Mouse (Mus musculus): Measurements from ENCODE around the gene Gm38394. TPM values are rescaled to one million over a fixed set of nuclear protein-coding genes. Genes with fewer than 3 reads are reported as not detected.
A peak's percentile ranks its signal among the peaks of the same experiment; 100 is the strongest.
"Not testable (repeated sequence)": the region's sequence is repeated elsewhere in the genome, so short reads cannot be mapped to it uniquely, and the experiment has no call there.

Gene Gm38394
- total and polyA plus RNA-seq, 3 experiments = 2.7 to 8.2 (median 4.7) TPM

DNA sequence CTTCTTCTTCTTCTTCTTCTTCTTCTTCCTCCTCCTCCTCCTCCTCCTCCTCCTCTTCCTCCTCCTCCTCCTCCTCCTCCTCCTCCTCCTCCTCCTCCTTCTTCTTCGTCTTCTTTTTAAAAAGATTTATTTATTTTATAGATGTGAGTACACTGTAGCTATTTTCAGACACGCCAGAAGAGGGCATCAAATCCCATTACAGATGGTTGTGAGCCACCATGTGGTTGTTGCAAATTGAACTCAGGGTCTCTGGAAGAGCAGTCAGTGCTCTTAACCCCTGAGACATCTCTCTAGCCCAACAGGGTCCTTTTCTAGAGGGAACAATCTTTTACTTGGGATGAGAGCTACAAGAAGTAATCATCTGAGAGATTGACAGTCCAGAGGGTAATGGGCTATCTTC lies 40.7 kb upstream of the Gm38394 start:
- DNase-seq (ENCODE audit: extremely low read depth); H3K9ac ChIP-seq (ENCODE audit: insufficient read depth, low read depth); dilution Hi-C loops (cut with MboI; ENCODE audit: extremely low pct_ligation_motif_present, extremely low pct_unique_long_range_greater_than_20kb, low sequenced_read_pairs); in situ Hi-C loops (cut with MboI; ENCODE audit: low pct_ligation_motif_present, low pct_unique_long_range_greater_than_20kb, low sequenced_read_pairs); H3K4me3 ChIP-seq (replicated peaks in 1 of 3; ENCODE audit: low read depth in 2 of 3, low read length in 2 of 3, poor library complexity in 1 of 3); H3K79me2 ChIP-seq (replicated peaks; ENCODE audit: control insufficient read depth, extremely low read depth, insufficient read depth, poor library complexity, severe bottlenecking); H3K9me3 ChIP-seq (replicated peaks; ENCODE audit: low read length); H3K4me2 ChIP-seq (ENCODE audit: insufficient read depth, low read depth, poor library complexity, severe bottlenecking); H3K27me3 ChIP-seq (replicated peaks); H3K27ac ChIP-seq (ENCODE audit: insufficient read depth, low read depth): not testable (repeated sequence)
- H3K4me1 ChIP-seq (ENCODE audit: control insufficient read depth in 1 of 2, insufficient read depth in 2 of 2) = peaks cover 6 to 30% of the 10 kb centered on the region in 2 experiments
- peaks cover 6 to 37% of the 10 kb centered on the region in 2 experiments for H3K36me3 ChIP-seq (replicated peaks in 1 of 2; ENCODE audit: control insufficient read depth in 1 of 2, insufficient read depth in 1 of 2, low read length in 1 of 2)
- TF ChIP-seq MYC (IDR thresholded peaks at IDR 0.05; ENCODE audit: low read depth, low read length) = peak; percentile 71; the same call in 1 of the 2 replicates
- TF ChIP-seq SMC3 (IDR thresholded peaks at IDR 0.05; ENCODE audit: low read depth, low read length) = peak; percentile 62
- peak; percentile 41 for TF ChIP-seq RAD21 (IDR thresholded peaks at IDR 0.05; ENCODE audit: low read depth, low read length)
- 0 out of 2 replicates have a peak, but pooled peaks have one; percentile 16 for TF ChIP-seq MEF2A (IDR thresholded peaks at IDR 0.05; ENCODE audit: borderline replicate concordance, low read depth, low read length)
- peak in 1 of 2 experiments; percentile 72; a peak in 2 of 4 replicates for TF ChIP-seq CTCF (conservative IDR thresholded peaks at IDR 0.05 in 1 of 2, IDR thresholded peaks at IDR 0.05 in 1 of 2; ENCODE audit: low read depth in 2 of 2, low read length in 2 of 2)

GRCm38 (mm10) chr1:133697935-133698620 lies 37.0 kb upstream of the Gm38394 start:
- DNase-seq (ENCODE audit: extremely low read depth) = no peak
- Histone ChIP-seq H3K27ac (ENCODE audit: insufficient read depth, low read depth) (peak overlapping the region; percentile 60), H3K4me3 (replicated peaks in 1 of 3; ENCODE audit: low read depth in 2 of 3, low read length in 2 of 3, poor library complexity in 1 of 3) (no peak overlapping the region), H3K36me3 (replicated peaks in 1 of 2; ENCODE audit: control insufficient read depth in 1 of 2, insufficient read depth in 1 of 2, low read length in 1 of 2) (peaks cover 0 to 11% of the 10 kb centered on the region in 2 experiments), H3K9me3 (replicated peaks; ENCODE audit: low read length) (no peaks in the 10 kb centered on the region), H3K4me1 (ENCODE audit: control insufficient read depth in 1 of 2, insufficient read depth in 2 of 2) (peaks cover 18 to 67% of the 10 kb centered on the region in 2 experiments), H3K4me2 (ENCODE audit: insufficient read depth, low read depth, poor library complexity, severe bottlenecking) (0 out of 2 replicates have a peak overlapping the region, but pooled peaks have one; percentile 18), H3K79me2 (replicated peaks; ENCODE audit: control insufficient read depth, extremely low read depth, insufficient read depth, poor library complexity, severe bottlenecking) (no peaks in the 10 kb centered on the region), H3K27me3 (replicated peaks) (no peaks in the 10 kb centered on the region), H3K9ac (ENCODE audit: insufficient read depth, low read depth) (no peak overlapping the region)
- TF ChIP-seq TBP (conservative IDR thresholded peaks at IDR 0.05; ENCODE audit: low read depth, low read length) = no peak
- peak; percentile 82 for TF ChIP-seq ZNF384 (IDR thresholded peaks at IDR 0.05; ENCODE audit: low read depth, low read length)
- peak; percentile 71; the same call in 1 of the 2 replicates for TF ChIP-seq ETS1 (conservative IDR thresholded peaks at IDR 0.05; ENCODE audit: low read depth, low read length)
- no peak for TF ChIP-seq ZC3H11A (IDR thresholded peaks at IDR 0.05; ENCODE audit: low read depth, low read length)
- TF ChIP-seq BHLHE40 (IDR thresholded peaks at IDR 0.05; ENCODE audit: low read depth, low read length) = 0 out of 2 replicates have a peak, but pooled peaks have one; percentile 12
- TF ChIP-seq EP300 (IDR thresholded peaks at IDR 0.05; ENCODE audit: low read length) = peak; percentile 67; the same call in 1 of the 2 replicates
- peak; percentile 80 for TF ChIP-seq TCF12 (IDR thresholded peaks at IDR 0.05; ENCODE audit: low read depth, low read length)
- peak; percentile 87; the same call in 1 of the 2 replicates for TF ChIP-seq MEF2A (IDR thresholded peaks at IDR 0.05; ENCODE audit: borderline replicate concordance, low read depth, low read length)
- TF ChIP-seq RAD21 (IDR thresholded peaks at IDR 0.05; ENCODE audit: low read depth, low read length) = no peak
- TF ChIP-seq ELF1 (IDR thresholded peaks at IDR 0.05; ENCODE audit: low read depth, low read length) = no peak
- no peak for TF ChIP-seq GABPA (IDR thresholded peaks at IDR 0.05; ENCODE audit: insufficient replicate concordance, low read depth, low read length)
- TF ChIP-seq SIN3A (IDR thresholded peaks at IDR 0.05; ENCODE audit: low read length) = no peak; the same call in 1 of the 2 replicates
- 0 out of 2 replicates have a peak, but pooled peaks have one; percentile 35 for TF ChIP-seq IRF4 (IDR thresholded peaks at IDR 0.05; ENCODE audit: low read depth, low read length)
- TF ChIP-seq CTCF (conservative IDR thresholded peaks at IDR 0.05 in 1 of 2, IDR thresholded peaks at IDR 0.05 in 1 of 2; ENCODE audit: low read depth in 2 of 2, low read length in 2 of 2) = no peak
- TF ChIP-seq POLR2AphosphoS2 (IDR thresholded peaks at IDR 0.05; ENCODE audit: low read depth, low read length) = no peak
- no peak for TF ChIP-seq KAT2A (IDR thresholded peaks at IDR 0.05; ENCODE audit: insufficient replicate concordance, low read length)
- no peak for TF ChIP-seq MXI1 (IDR thresholded peaks at IDR 0.05; ENCODE audit: low read depth, low read length)
- no peak for TF ChIP-seq E2F4 (IDR thresholded peaks at IDR 0.05; ENCODE audit: insufficient replicate concordance, low read depth, low read length)
- no peak for TF ChIP-seq UBTF (IDR thresholded peaks at IDR 0.05; ENCODE audit: low read depth, low read length)
- TF ChIP-seq ZKSCAN1 (IDR thresholded peaks at IDR 0.05; ENCODE audit: borderline replicate concordance, low read depth, low read length) = no peak
- TF ChIP-seq JUND (conservative IDR thresholded peaks at IDR 0.05; ENCODE audit: low read depth, low read length) = peak; percentile 32; the same call in 1 of the 2 replicates
- dilution Hi-C loops (cut with MboI; ENCODE audit: extremely low pct_ligation_motif_present, extremely low pct_unique_long_range_greater_than_20kb, low sequenced_read_pairs) = no loop called here
- in situ Hi-C loops (cut with MboI; ENCODE audit: low pct_ligation_motif_present, low pct_unique_long_range_greater_than_20kb, low sequenced_read_pairs) = no loop called here
